Mouse (Mus musculus) ES-E14 (cell line): ENCODE data around the gene Tnfrsf4.

Experiments used
- HCFC1 ChIP-seq: IDR thresholded peaks from 2 replicates; pipeline ENCODE4 v1.6.1; 2012; ENCODE audit warnings: low read length, inconsistent platforms, borderline replicate concordance; ENCODE audit not compliant: insufficient read depth
- ZNF384 ChIP-seq: IDR thresholded peaks from 2 replicates; pipeline ENCODE4 v1.6.1; 2012; ENCODE audit warnings: low read depth, low read length, inconsistent platforms

GRCm38 (mm10) chr4:155973239-155973638, 40.4 kb upstream of the Tnfrsf4 start:
- no peak for TF ChIP-seq ZNF384
- TF ChIP-seq HCFC1 = no peak
